Mouse (Mus musculus): Measurements from ENCODE around the gene Ssxb2.
"Not testable (repeated sequence)": the region's sequence is repeated elsewhere in the genome, so short reads cannot be mapped to it uniquely, and the experiment has no call there.

The Ssxb2 gene

DNA sequence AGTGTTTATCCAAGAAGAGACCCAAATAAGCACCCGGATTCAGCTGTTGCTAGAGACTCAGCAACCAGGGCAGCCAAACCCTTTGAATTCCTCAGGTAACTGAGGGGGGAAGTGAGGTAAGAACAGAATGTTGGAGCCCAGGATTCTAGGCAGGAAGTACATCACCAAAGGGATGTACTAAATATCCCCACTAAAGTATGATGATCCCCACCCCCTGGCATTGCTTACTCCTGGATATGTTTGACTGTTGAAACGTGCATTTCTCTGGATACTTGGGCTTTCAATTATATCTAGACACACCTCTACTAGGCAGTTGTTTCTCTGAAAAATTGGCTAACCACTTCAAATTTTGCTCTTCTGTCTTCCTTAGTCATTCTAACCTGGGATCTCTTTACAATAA is at the start of gene Ssxb2:
TSS of gene Ssxb2 (minus strand) at position 101 of the 400 bp plus-strand sequence.
- not testable (repeated sequence) for DNase-seq (ENCODE audit: low spot score)

DNA sequence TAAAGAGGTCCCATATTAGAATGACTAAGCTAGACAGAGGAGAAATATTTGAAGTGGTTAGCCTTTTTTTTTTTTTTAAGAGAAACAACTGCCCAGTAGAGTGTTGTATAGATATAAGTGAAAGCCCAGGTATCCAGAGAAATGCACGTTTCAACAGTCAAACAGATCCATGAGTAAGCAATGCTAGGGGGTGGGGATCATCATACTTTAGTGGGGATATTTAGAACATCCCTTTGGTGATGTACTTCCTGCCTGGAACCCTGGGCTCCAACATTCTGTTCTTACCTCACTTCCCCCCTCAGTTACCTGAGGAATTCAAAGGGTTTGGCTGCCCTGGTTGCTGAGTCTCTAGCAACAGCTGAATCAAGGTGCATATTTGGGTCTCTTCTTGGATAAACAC is 48.5 kb downstream of the Ssxb2 start, which contains the start of gene Ssxb1:
TSS of gene Ssxb1 (plus strand) at position 301 of the 400 bp plus-strand sequence.
- DNase-seq (ENCODE audit: low spot score): not testable (repeated sequence)

Data from yolk sac, embryonic 10.5 days (tissue).